Comparison of ENCODE assay signal across 8 mouse cellular contexts in the genomic region with DNA sequence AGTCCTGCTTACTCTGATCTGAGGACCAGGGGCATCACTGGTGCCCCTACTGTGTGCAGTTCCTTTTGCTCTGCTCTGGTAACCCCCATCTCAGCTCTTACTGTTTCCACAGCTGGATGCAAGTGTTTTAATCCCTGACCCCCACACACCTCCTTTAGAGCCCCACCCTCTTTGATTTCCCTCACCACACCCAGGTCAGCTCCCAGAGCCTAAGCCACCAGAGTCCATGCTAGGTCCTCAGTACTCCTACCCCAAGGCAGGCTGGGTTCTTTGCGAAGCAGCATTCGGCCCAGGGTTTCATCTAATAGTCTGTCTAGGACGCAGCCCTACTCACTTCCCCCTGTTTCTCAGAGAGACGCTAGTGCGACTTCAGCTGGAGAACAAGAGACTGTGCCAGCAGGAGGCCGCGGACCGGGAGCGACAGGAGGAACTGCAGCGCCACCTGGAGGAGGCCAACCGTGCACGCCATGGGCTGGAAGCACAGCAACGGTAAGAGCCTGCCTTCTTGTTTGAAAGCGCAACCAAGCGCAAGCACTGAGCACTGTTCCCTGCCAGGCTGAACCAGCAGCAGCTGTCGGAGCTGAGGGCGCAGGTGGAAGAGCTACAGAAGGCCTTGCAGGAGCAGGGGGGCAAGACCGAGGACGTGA. TPM values are rescaled to one million over a fixed set of nuclear protein-coding genes. Genes with fewer than 3 reads are reported as not detected.
A peak's percentile ranks its signal among the peaks of the same experiment; 100 is the strongest.
DNase-seq lines count a peak whose midpoint lies in the region; ATAC-seq lines count a peak whose summit lies in the region.

No protein-coding gene starts in this region.

- peak overlapping the region; percentile 36 for H3K4me3 ChIP-seq in hindbrain, embryonic 10.5 days

- no peaks in the 10 kb centered on the region for H3K36me3 ChIP-seq in hindbrain, embryonic 10.5 days

- peaks cover 19% of the 10 kb centered on the region for H3K4me1 ChIP-seq in hindbrain, embryonic 10.5 days (replicated peaks)

- H3K9me3 ChIP-seq in hindbrain, embryonic 10.5 days = no peaks in the 10 kb centered on the region

- peak; percentile 94 for ATAC-seq in frontal cortex, adult (ENCODE audit: low TSS enrichment)

- H3K27ac ChIP-seq in hindbrain, embryonic 10.5 days = peak overlapping the region; percentile 72

- WGBS in hindbrain, embryonic 10.5 days = 4% methylated on average over 19 of the region's 19 CpGs

- H3K27me3 ChIP-seq in hindbrain, embryonic 10.5 days (ENCODE audit: insufficient read depth, poor library complexity, severe bottlenecking) = peaks cover 47% of the 10 kb centered on the region

- peak; percentile 90 for DNase-seq in Muller cell, postnatal 12 days (ENCODE audit: inconsistent ontology term)
- DNase-seq in cerebellum, adult 8-10 months = peak; percentile 94
- peak; percentile 89 for DNase-seq in hindbrain, embryonic 10.5 days (ENCODE audit: low spot score)
- DNase-seq in layer of hippocampus, postnatal 25 days (ENCODE audit: extremely low spot score in 1 of 2, low spot score in 1 of 2) = peak; percentile 82 to 98
- peak; percentile 92 for DNase-seq in lung, postnatal 25 days (ENCODE audit: low spot score)
- DNase-seq in right cerebral cortex, adult 18-20 months = peak; percentile 93
- peak; percentile 74 for DNase-seq in urinary bladder, postnatal 10 days (ENCODE audit: low spot score)

RNA-seq across cellular contexts. Expression of gene Hook2, which starts 7.4 kb away (rescaled TPM):
- polyA plus RNA-seq in hindbrain, embryonic 10.5 days (2016; fragmentation: Nextera tagmentation; extraction: Ambion mirVana) = 14.5 and 16.8 TPM in 2 replicates
- total RNA-seq in layer of hippocampus, postnatal 25 days (2021) = 1 to 10 TPM; 7.6 to 9.3 TPM

RNA-seq across cellular contexts. Expression of gene Best2, which starts 16.6 kb away (rescaled TPM):
- polyA plus RNA-seq in hindbrain, embryonic 10.5 days (2016; fragmentation: Nextera tagmentation; extraction: Ambion mirVana) = not detected in 2 replicates
- total RNA-seq in layer of hippocampus, postnatal 25 days (2021) = not detected

RNA-seq across cellular contexts. Expression of gene Junb, which starts 19.3 kb away (rescaled TPM):
- polyA plus RNA-seq in hindbrain, embryonic 10.5 days (2016; fragmentation: Nextera tagmentation; extraction: Ambion mirVana) = 6.5 and 8.7 TPM in 2 replicates
- 10 to 100 TPM; 67.9 to 68.8 TPM for total RNA-seq in layer of hippocampus, postnatal 25 days (2021)

RNA-seq across cellular contexts. Expression of gene Asna1, which starts 27.3 kb away (rescaled TPM):
- polyA plus RNA-seq in hindbrain, embryonic 10.5 days (2016; fragmentation: Nextera tagmentation; extraction: Ambion mirVana) = 162 and 176 TPM in 2 replicates
- 100 to 1,000 TPM; 116 to 128 TPM for total RNA-seq in layer of hippocampus, postnatal 25 days (2021)

RNA-seq across cellular contexts. Expression of gene Rnaseh2a, which starts 28.2 kb away (rescaled TPM):
- polyA plus RNA-seq in hindbrain, embryonic 10.5 days (2016; fragmentation: Nextera tagmentation; extraction: Ambion mirVana) = 137 and 146 TPM in 2 replicates
- total RNA-seq in layer of hippocampus, postnatal 25 days (2021) = 10 to 100 TPM; 37.1 to 41.5 TPM

Comparison
In these comparisons a context has a peak if more than half of its experiments do, and no peak if none do; other contexts are left out.
1. Peak in every context shown above with its lines: DNase-seq, ATAC-seq, H3K4me3 ChIP-seq and H3K27ac ChIP-seq.